Mouse (Mus musculus) kidney, adult 2 months (tissue): ENCODE data around the gene Slc4a3. TPM values are rescaled to one million over a fixed set of nuclear protein-coding genes. Genes with fewer than 3 reads are reported as not detected.

Experiments
- DNase-seq: peaks from one replicate; pipeline ENCODE4 v3.0.0; 2021
- H3K27ac ChIP-seq: fragments of 200-500 bp; 2 replicates; pipeline ENCODE4 v1.5.1; 2012; ENCODE audit warnings: low read depth, low read length, control low read depth, inconsistent platforms; ENCODE audit not compliant: insufficient read depth
- H3K27me3 ChIP-seq: fragments of 200-500 bp; replicated peaks from 2 replicates; pipeline ENCODE4 v1.6.1; 2012; ENCODE audit warnings: mild to moderate bottlenecking, moderate library complexity, low read length, inconsistent platforms; ENCODE audit not compliant: control insufficient read depth, insufficient read depth
- H3K36me3 ChIP-seq: fragments of 200-500 bp; 2 replicates; pipeline ENCODE4 v1.6.1; 2012; ENCODE audit warnings: mild to moderate bottlenecking, moderate library complexity, low read length, inconsistent platforms; ENCODE audit not compliant: control insufficient read depth, insufficient read depth
- H3K4me1 ChIP-seq: fragments of 200-500 bp; 2 replicates; pipeline ENCODE4 v1.6.1; 2011; ENCODE audit warnings: low read length; ENCODE audit not compliant: control insufficient read depth, insufficient read depth
- H3K4me3 ChIP-seq: fragments of 200-500 bp; 2 replicates; pipeline ENCODE4 v1.5.1; 2011; ENCODE audit warnings: mild to moderate bottlenecking, low read depth, low read length, control low read depth; ENCODE audit not compliant: insufficient read depth
- CTCF ChIP-seq: fragments of 200-500 bp; conservative IDR thresholded peaks from 2 replicates; pipeline ENCODE4 v1.5.1; 2011; ENCODE audit warnings: low read depth, mild to moderate bottlenecking, control low read depth, low read length, moderate library complexity, mixed read lengths; ENCODE audit not compliant: insufficient read depth, insufficient read length
- POLR2A ChIP-seq: fragments of 200-500 bp; IDR thresholded peaks from one replicate; pipeline ENCODE4 v1.6.1; 2011; ENCODE audit warnings: low read depth, low read length, control low read depth
- WGBS: fragments of 180-500 bp; shearing (Covaris S2); methylation state at CpG from one replicate; pipeline ENCODE4 v1.1.7; 2018; 5-methylcytosine and 5-hydroxymethylcytosine counted together
- polyA plus RNA-seq: library from polyadenylated mRNA; depleted of rRNA; stranded (reverse); fragments of >200 nt; gene quantifications from 2 replicates; pipeline ENCODE4 v1.2.3, GENCODE M21; 2012

The Slc4a3 gene
- polyA plus RNA-seq, 1 experiment = 14.2 TPM

- no peaks in the 10 kb centered on the region; the same call in 1 of the 2 replicates for H3K27me3 ChIP-seq
- H3K4me3 ChIP-seq = no peak overlapping the region
- 86% methylated on average over 2 of the region's 2 CpGs for WGBS
- no peaks in the 10 kb centered on the region for H3K36me3 ChIP-seq
- TF ChIP-seq CTCF = no peak
- no peak for TF ChIP-seq POLR2A
- H3K4me1 ChIP-seq = no peaks in the 10 kb centered on the region
- no peak for DNase-seq
- H3K27ac ChIP-seq = no peak overlapping the region
These were observed 18.0 kb downstream of the Slc4a3 start for GRCm38 (mm10) chr1:75564102-75564501.

- H3K27ac ChIP-seq = no peak overlapping the region
- no peak overlapping the region for H3K4me3 ChIP-seq
- WGBS = 51% methylated on average over 5 of the region's 5 CpGs
- no peaks in the 10 kb centered on the region for H3K4me1 ChIP-seq
- no peaks in the 10 kb centered on the region for H3K36me3 ChIP-seq
- DNase-seq = no peak
- TF ChIP-seq CTCF (no peak), POLR2A (no peak)
- H3K27me3 ChIP-seq = no peaks in the 10 kb centered on the region; the same call in 1 of the 2 replicates
These were observed 18.9 kb downstream of the Slc4a3 start for GRCm38 (mm10) chr1:75564916-75565315.

GRCm38 (mm10) chr1:75565616-75566015 lies 19.6 kb downstream of the Slc4a3 start:
- Histone ChIP-seq H3K27me3 (no peaks in the 10 kb centered on the region; the same call in 1 of the 2 replicates), H3K4me1 (no peaks in the 10 kb centered on the region), H3K27ac (no peak overlapping the region), H3K36me3 (no peaks in the 10 kb centered on the region), H3K4me3 (no peak overlapping the region)
- TF ChIP-seq POLR2A = no peak
- no peak for TF ChIP-seq CTCF
- WGBS = 50% methylated on average over 9 of the region's 9 CpGs
- DNase-seq = no peak

GRCm38 (mm10) chr1:75570403-75570802 lies 24.3 kb downstream of the Slc4a3 start:
- Histone ChIP-seq H3K27me3 (no peaks in the 10 kb centered on the region), H3K4me3 (no peak overlapping the region), H3K4me1 (no peaks in the 10 kb centered on the region), H3K27ac (no peak overlapping the region), H3K36me3 (no peaks in the 10 kb centered on the region)
- TF ChIP-seq POLR2A (no peak), CTCF (no peak)
- no peak for DNase-seq
- WGBS = 65% methylated on average over 6 of the region's 6 CpGs

- Histone ChIP-seq H3K36me3 (no peaks in the 10 kb centered on the region), H3K4me1 (no peaks in the 10 kb centered on the region), H3K27me3 (no peaks in the 10 kb centered on the region), H3K4me3 (no peak overlapping the region), H3K27ac (no peak overlapping the region)
- DNase-seq = no peak
- TF ChIP-seq POLR2A (no peak), CTCF (no peak)
- 86% methylated on average over 6 of the region's 6 CpGs for WGBS
These were observed 26.7 kb downstream of the Slc4a3 start for GRCm38 (mm10) chr1:75572776-75573175.

GRCm38 (mm10) chr1:75573715-75574114 lies 27.6 kb downstream of the Slc4a3 start:
- Histone ChIP-seq H3K27ac (no peak overlapping the region), H3K4me3 (no peak overlapping the region), H3K27me3 (no peaks in the 10 kb centered on the region), H3K4me1 (no peaks in the 10 kb centered on the region), H3K36me3 (no peaks in the 10 kb centered on the region)
- 82% methylated on average over 7 of the region's 7 CpGs for WGBS
- no peak for TF ChIP-seq POLR2A
- no peak for TF ChIP-seq CTCF
- DNase-seq = no peak

- Histone ChIP-seq H3K36me3 (no peaks in the 10 kb centered on the region), H3K4me3 (no peak overlapping the region), H3K4me1 (no peaks in the 10 kb centered on the region), H3K27me3 (no peaks in the 10 kb centered on the region), H3K27ac (no peak overlapping the region)
- TF ChIP-seq POLR2A (no peak), CTCF (no peak)
- DNase-seq = no peak
- WGBS = 59% methylated on average over 17 of the region's 17 CpGs
These were observed 28.6 kb downstream of the Slc4a3 start for GRCm38 (mm10) chr1:75574476-75575310.
